Mouse (Mus musculus) myocyte (in vitro differentiated cells): ENCODE data around the gene Psmd1. TPM values are rescaled to one million over a fixed set of nuclear protein-coding genes. Genes with fewer than 3 reads are reported as not detected.

ENCODE experiments used
- H3K27me3 ChIP-seq: one replicate; pipeline ENCODE4 v1.6.1; 2011; ENCODE audit not compliant: control insufficient read depth, insufficient read depth, insufficient read length
- H3K36me3 ChIP-seq: one replicate; pipeline ENCODE4 v1.6.1; 2011; ENCODE audit not compliant: control insufficient read depth, insufficient read depth
- H3K4me2 ChIP-seq: one replicate; pipeline ENCODE4 v1.6.1; 2011; ENCODE audit warnings: low read depth, control low read depth
- H3K4me3 ChIP-seq: one replicate; pipeline ENCODE4 v1.5.1; 2011; ENCODE audit warnings: mild to moderate bottlenecking, control low read depth, moderate library complexity
- H3K79me2 ChIP-seq: one replicate; pipeline ENCODE4 v1.6.1; 2011; ENCODE audit not compliant: control insufficient read depth, insufficient read depth
- H3ac ChIP-seq: one replicate; pipeline ENCODE4 v1.6.1; 2011; ENCODE audit not compliant: control insufficient read depth, insufficient read length
- CEBPB ChIP-seq: IDR thresholded peaks from 2 replicates; pipeline ENCODE4 v1.6.1; 2011; ENCODE audit warnings: mild to moderate bottlenecking, moderate library complexity; ENCODE audit not compliant: poor library complexity, insufficient read depth, severe bottlenecking
- E2F4 ChIP-seq: IDR thresholded peaks from one replicate; pipeline ENCODE4 v1.6.1; 2011; ENCODE audit warnings: mild to moderate bottlenecking, control low read depth, moderate library complexity; ENCODE audit not compliant: insufficient read depth
- MAX ChIP-seq: IDR thresholded peaks from one replicate; pipeline ENCODE4 v1.6.1; 2011; ENCODE audit warnings: low read depth, mild to moderate bottlenecking, control low read depth
- MYOD1 ChIP-seq, 3 experiments: IDR thresholded peaks; one replicate each; pipeline ENCODE4 v1.6.1; 2011; ENCODE audit warnings: control low read depth in 2 of 3, low read depth in 2 of 3, mild to moderate bottlenecking in 2 of 3, moderate library complexity in 1 of 3; ENCODE audit not compliant: insufficient read length in 2 of 3, control insufficient read depth in 1 of 3
- MYOG ChIP-seq, 3 experiments: IDR thresholded peaks; one replicate each; pipeline ENCODE4 v1.6.1; 2011; ENCODE audit warnings: control low read depth in 2 of 3, low read depth in 2 of 3, mild to moderate bottlenecking in 2 of 3; ENCODE audit not compliant: insufficient read length in 2 of 3, control insufficient read depth in 1 of 3, insufficient read depth in 1 of 3
- POLR2A ChIP-seq: IDR thresholded peaks from one replicate; pipeline ENCODE4 v1.6.1; 2011; ENCODE audit warnings: low read depth, mild to moderate bottlenecking, control low read depth, moderate library complexity; ENCODE audit not compliant: insufficient read length
- POLR2AphosphoS2 ChIP-seq: IDR thresholded peaks from one replicate; pipeline ENCODE4 v1.6.1; 2011; ENCODE audit warnings: low read depth, control low read depth; ENCODE audit not compliant: insufficient read length
- REST ChIP-seq: IDR thresholded peaks from one replicate; pipeline ENCODE4 v1.6.1; 2011; ENCODE audit warnings: mild to moderate bottlenecking, control low read depth, moderate library complexity; ENCODE audit not compliant: insufficient read depth, insufficient read length
- SRF ChIP-seq: IDR thresholded peaks from one replicate; pipeline ENCODE4 v1.6.1; 2011; ENCODE audit warnings: low read depth; ENCODE audit not compliant: control insufficient read depth, insufficient read length
- TCF12 ChIP-seq: IDR thresholded peaks from one replicate; pipeline ENCODE4 v1.6.1; 2011; ENCODE audit warnings: mild to moderate bottlenecking, control low read depth; ENCODE audit not compliant: poor library complexity, insufficient read depth, severe bottlenecking
- TCF3 ChIP-seq: IDR thresholded peaks from one replicate; pipeline ENCODE4 v1.6.1; 2011; ENCODE audit warnings: low read depth, control low read depth; ENCODE audit not compliant: insufficient read length
- USF1 ChIP-seq: IDR thresholded peaks from one replicate; pipeline ENCODE4 v1.6.1; 2011; ENCODE audit warnings: low read depth, mild to moderate bottlenecking, control low read depth, moderate library complexity
- polyA plus RNA-seq: library from polyadenylated mRNA; unstranded; fragments of >200 nt; fragmentation: generic; extraction: Trizol; gene quantifications from one replicate; pipeline ENCODE4 v1.2.1, GENCODE M21; 2012; ENCODE audit warnings: missing spikeins

The Psmd1 gene
- polyA plus RNA-seq, 1 experiment: 97.2 TPM

DNA sequence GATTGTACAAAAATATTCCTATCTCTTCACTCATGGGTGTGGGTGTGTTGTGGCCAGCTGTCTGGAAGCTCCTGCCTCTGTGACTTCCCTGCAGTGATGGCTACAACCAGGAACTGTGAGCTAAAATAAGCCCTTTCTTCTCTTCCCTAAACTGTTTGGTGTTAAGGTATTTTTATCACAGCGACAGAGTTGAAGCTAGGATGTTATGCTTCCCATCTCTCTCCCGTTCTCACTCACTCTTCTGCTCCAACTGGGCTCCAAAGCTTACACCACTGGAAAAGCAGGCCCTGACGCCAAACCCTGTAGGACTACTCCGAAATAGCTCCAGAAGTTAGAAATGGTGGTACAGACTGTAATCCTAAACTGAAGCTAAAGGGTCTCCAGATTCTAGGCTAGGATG, 19.1 kb upstream of the Psmd1 start:
- H3K4me3 ChIP-seq: no peak overlapping the region
- H3ac ChIP-seq: no peak overlapping the region
- H3K79me2 ChIP-seq: no peaks in the 10 kb centered on the region
- TF ChIP-seq SRF (no peak), TCF12 (no peak), CEBPB (no peak), USF1 (no peak), POLR2AphosphoS2 (no peak)
- no peaks in the 10 kb centered on the region for H3K36me3 ChIP-seq
- H3K27me3 ChIP-seq: peaks cover 34% of the 10 kb centered on the region
- H3K4me2 ChIP-seq: no peak overlapping the region

DNA sequence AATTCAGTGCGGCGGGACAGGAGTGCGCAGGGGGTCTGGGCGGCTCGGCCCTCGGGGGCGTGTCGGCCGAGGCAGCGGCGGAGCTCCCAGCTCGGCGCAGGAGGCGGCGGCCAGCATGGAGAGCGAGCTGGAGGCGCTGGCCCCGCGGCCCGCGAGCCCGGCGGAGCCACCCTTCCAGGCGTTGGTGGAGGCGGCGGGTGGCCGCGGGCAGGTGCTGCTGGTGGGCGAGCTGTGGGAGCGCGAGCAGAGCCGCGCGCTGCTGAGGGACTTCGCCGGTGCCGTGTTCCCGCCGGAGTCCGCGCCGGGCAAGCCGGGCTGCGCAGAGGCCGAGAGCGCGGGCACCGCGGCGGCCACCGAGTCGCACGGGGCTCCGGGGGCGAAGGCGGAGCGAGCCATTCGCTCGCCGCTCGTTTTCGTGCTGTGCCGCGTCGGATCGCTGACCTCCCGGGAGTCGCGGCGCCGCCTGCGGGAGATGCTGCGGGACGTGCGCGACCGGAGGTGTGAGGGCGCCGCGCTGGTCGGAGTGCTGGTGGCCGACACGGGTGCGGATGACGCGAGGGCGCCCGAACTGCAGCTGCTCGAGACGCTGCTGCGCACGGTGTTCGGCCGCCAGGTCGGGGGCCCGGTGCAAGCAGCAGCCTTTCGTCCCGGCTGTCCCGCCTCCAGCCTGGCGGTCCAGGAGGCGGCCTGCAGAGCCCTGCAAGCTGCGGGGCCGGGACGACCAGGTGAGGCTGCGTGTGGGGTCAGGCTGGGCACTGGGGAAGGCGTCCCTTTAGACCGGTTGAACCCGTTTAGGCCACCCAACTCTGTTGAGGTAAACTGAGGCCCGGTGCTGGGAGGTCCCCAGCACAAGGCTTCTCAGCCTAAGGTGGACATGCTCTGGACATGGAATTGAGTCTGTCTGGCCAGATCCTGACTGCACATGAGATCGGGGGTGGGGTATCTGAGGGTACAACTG, 18.1 kb upstream of the Psmd1 start, which contains the start of gene 2810459M11Rik:
Gene 2810459M11Rik (plus strand): TSS at position 16 of the 958 bp plus-strand sequence.
- Histone ChIP-seq H3K36me3 (no peaks in the 10 kb centered on the region), H3K79me2 (no peaks in the 10 kb centered on the region), H3ac (no peak within 1 kb of the TSS), H3K4me3 (no peak within 1 kb of the TSS), H3K4me2 (no peak within 1 kb of the TSS), H3K27me3 (peaks cover 34% of the 10 kb centered on the region)
- no peak for TF ChIP-seq SRF
- no peak for TF ChIP-seq MAX
- no peak for TF ChIP-seq TCF3
- TF ChIP-seq CEBPB: no peak
- no peak for TF ChIP-seq POLR2A
- no peak for TF ChIP-seq MYOG (IDR thresholded peaks at IDR 0.05; ENCODE audit: control insufficient read depth in 1 of 3, insufficient read depth in 1 of 3, insufficient read length in 2 of 3, low read depth in 2 of 3)
- no peak for TF ChIP-seq TCF12
- TF ChIP-seq USF1: no peak
- TF ChIP-seq REST: no peak
- TF ChIP-seq POLR2AphosphoS2: no peak
- TF ChIP-seq E2F4: no peak
- no peak for TF ChIP-seq MYOD1 (IDR thresholded peaks at IDR 0.05; ENCODE audit: control insufficient read depth in 1 of 3, insufficient read length in 2 of 3, low read depth in 2 of 3)

DNA sequence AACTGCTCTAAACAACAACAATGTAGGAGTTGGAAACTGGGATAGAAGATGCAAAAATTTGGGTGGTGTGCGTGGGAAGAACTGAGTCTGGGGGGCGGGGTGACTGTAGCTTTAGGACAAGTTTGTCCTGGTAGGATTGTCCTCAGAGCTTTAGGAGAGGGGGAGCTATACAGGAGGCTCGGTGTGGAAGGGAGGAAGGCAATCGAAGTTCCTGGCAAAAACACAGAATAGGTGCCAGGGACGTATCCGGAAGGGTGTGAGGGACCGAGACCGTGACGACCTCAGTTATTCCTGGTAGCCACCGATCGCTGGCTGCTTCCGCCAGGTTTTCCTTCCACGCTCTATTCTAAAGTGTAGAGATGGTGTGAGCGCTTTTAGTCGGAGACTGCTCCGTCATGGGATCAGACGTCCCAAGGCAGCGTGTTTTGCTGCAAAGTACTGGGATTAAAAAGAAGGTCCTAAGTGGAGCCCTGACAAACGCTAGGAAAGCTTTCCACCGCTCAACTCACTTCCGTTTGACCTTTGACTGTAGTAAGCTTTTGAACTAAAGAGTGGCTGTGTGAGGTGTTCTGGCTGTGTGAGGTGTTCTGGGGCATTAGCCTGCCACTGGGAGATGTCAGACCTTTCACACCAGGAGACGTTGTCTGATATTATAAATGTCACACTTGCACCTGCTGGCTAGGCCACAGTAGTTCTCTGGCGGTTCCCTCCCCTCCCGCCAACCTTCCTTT, 17.2 kb upstream of the Psmd1 start:
- peaks cover 34% of the 10 kb centered on the region for H3K27me3 ChIP-seq
- no peaks in the 10 kb centered on the region for H3K79me2 ChIP-seq
- no peak overlapping the region for H3K4me2 ChIP-seq
- H3ac ChIP-seq: no peak overlapping the region
- no peak for TF ChIP-seq CEBPB
- TF ChIP-seq TCF3: no peak
- no peak for TF ChIP-seq POLR2A
- TF ChIP-seq POLR2AphosphoS2: no peak
- no peak for TF ChIP-seq TCF12
- TF ChIP-seq MAX: no peak
- no peak for TF ChIP-seq REST
- no peak for TF ChIP-seq E2F4
- TF ChIP-seq SRF: no peak
- no peak for TF ChIP-seq USF1
- TF ChIP-seq MYOG (IDR thresholded peaks at IDR 0.05; ENCODE audit: control insufficient read depth in 1 of 3, insufficient read depth in 1 of 3, insufficient read length in 2 of 3, low read depth in 2 of 3): no peak
- TF ChIP-seq MYOD1 (IDR thresholded peaks at IDR 0.05; ENCODE audit: control insufficient read depth in 1 of 3, insufficient read length in 2 of 3, low read depth in 2 of 3): no peak
- H3K36me3 ChIP-seq: no peaks in the 10 kb centered on the region
- no peak overlapping the region for H3K4me3 ChIP-seq

DNA sequence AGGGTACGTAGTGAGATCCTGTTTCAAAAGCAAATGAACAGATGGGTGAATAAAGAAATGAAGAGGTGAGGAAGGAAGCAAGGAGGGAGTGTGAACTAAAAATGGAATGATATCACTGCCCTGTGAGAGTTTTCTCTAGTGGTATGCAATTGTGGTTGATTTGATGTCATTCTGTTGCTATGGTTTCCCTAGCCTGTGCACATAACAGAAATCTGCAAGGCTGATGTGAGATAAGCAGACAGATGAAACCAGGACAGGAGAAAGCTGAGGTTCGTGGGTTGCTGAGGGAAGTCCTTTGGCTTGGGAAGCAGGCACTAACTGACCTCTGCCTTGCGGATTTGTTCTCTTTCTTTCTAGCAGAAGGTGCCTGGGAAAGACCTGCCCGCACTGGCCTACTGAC, 16.0 kb upstream of the Psmd1 start:
- Histone ChIP-seq H3K36me3 (no peaks in the 10 kb centered on the region), H3ac (no peak overlapping the region), H3K4me3 (no peak overlapping the region), H3K27me3 (peaks cover 28% of the 10 kb centered on the region), H3K79me2 (no peaks in the 10 kb centered on the region), H3K4me2 (no peak overlapping the region)
- TF ChIP-seq TCF12 (no peak), POLR2AphosphoS2 (no peak), MYOG (IDR thresholded peaks at IDR 0.05; ENCODE audit: control insufficient read depth in 1 of 3, insufficient read depth in 1 of 3, insufficient read length in 2 of 3, low read depth in 2 of 3) (no peak), CEBPB (no peak), TCF3 (no peak), MAX (no peak), E2F4 (no peak), MYOD1 (IDR thresholded peaks at IDR 0.05; ENCODE audit: control insufficient read depth in 1 of 3, insufficient read length in 2 of 3, low read depth in 2 of 3) (no peak), REST (no peak), USF1 (no peak), POLR2A (no peak), SRF (no peak)
